Mouse (Mus musculus): ENCODE results near the gene Lamc2.

DNA sequence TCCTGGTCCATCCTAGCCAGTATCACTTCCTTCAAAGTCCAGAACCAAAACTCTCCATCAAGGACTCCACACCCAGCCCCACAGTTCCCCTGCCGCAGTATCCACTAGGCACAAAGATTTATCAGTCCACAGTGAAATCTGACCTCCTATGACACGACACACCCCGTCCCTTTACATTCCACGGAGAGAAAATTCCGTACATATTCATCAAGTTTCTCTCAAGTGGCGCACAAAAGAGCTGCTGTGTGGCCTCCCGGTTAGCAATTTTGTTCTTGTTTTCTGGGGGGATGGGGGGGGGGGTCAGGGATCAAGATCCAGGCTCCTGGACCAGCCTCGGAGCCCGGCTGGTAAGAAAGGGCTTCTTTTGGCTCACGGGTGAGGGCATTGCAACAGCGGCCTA, 87.7 kb downstream of the Lamc2 start:
- TF ChIP-seq CTCF (IDR thresholded peaks at IDR 0.05; ENCODE audit: low read depth, low read length): no peak
- TF ChIP-seq POLR2A (IDR thresholded peaks at IDR 0.05; ENCODE audit: extremely low read depth, insufficient read depth, low read length): no peak
